Mouse (Mus musculus) neural tube, embryonic 15.5 days (tissue): ENCODE measurements around the gene Nfia. TPM values are rescaled to one million over a fixed set of nuclear protein-coding genes. Genes with fewer than 3 reads are reported as not detected.
A peak's percentile ranks its signal among the peaks of the same experiment; 100 is the strongest.

Experiments used
- ATAC-seq: fragments of 200-750 bp; cut with Nextera tagmentation; 2 replicates; pipeline ENCODE4 v1.8.0; 2017; ENCODE audit warnings: mild to moderate bottlenecking, moderate TSS enrichment, moderate library complexity; ENCODE audit not compliant: low FRiP score
- H3K27ac ChIP-seq: fragments of 300-500 bp; sonication (generic); replicated peaks from 2 replicates; pipeline ENCODE4 v1.5.1; 2015; ENCODE audit warnings: mild to moderate bottlenecking, inconsistent platforms
- H3K27me3 ChIP-seq: fragments of 300-500 bp; sonication (generic); replicated peaks from 2 replicates; pipeline ENCODE4 v1.6.1; 2015; ENCODE audit warnings: inconsistent platforms
- H3K36me3 ChIP-seq: fragments of 300-500 bp; sonication (generic); 2 replicates; pipeline ENCODE4 v1.6.1; 2015; ENCODE audit warnings: inconsistent platforms
- H3K4me1 ChIP-seq: fragments of 300-500 bp; sonication (generic); 2 replicates; pipeline ENCODE4 v1.6.1; 2015; ENCODE audit warnings: inconsistent platforms
- H3K4me2 ChIP-seq: fragments of 300-500 bp; sonication (generic); 2 replicates; pipeline ENCODE4 v1.6.1; 2015; ENCODE audit warnings: inconsistent platforms, mild to moderate bottlenecking, moderate library complexity
- H3K4me3 ChIP-seq: fragments of 300-500 bp; sonication (generic); replicated peaks from 2 replicates; pipeline ENCODE4 v1.5.1; 2015; ENCODE audit warnings: mild to moderate bottlenecking, inconsistent platforms
- H3K9ac ChIP-seq: fragments of 300-500 bp; sonication (generic); replicated peaks from 2 replicates; pipeline ENCODE4 v1.6.1; 2015; ENCODE audit warnings: mild to moderate bottlenecking, inconsistent platforms
- H3K9me3 ChIP-seq: fragments of 300-500 bp; sonication (generic); replicated peaks from 2 replicates; pipeline ENCODE4 v1.6.1; 2016; ENCODE audit warnings: inconsistent platforms
- WGBS: fragments of 180-500 bp; shearing (Covaris S2); methylation state at CpG from one replicate; pipeline ENCODE4 v1.1.7; 2015; ENCODE audit warnings: mixed read lengths; 5-methylcytosine and 5-hydroxymethylcytosine counted together
- polyA plus RNA-seq: library from polyadenylated mRNA; unstranded; fragments of >200 nt; fragmentation: Nextera tagmentation; extraction: Ambion mirVana; gene quantifications from 2 replicates; pipeline ENCODE4 v1.2.1, GENCODE M21; 2015

Gene Nfia
- polyA plus RNA-seq, 1 experiment from 2014 or later: 36.0 TPM

GRCm38 (mm10) chr4:97786571-97786970 lies 14.0 kb downstream of the Nfia start:
- Histone ChIP-seq H3K27ac (no peak overlapping the region), H3K4me1 (peaks cover 13% of the 10 kb centered on the region; the same call in 1 of the 2 replicates), H3K27me3 (no peaks in the 10 kb centered on the region), H3K4me2 (no peak overlapping the region), H3K36me3 (0 out of 2 replicates have a peak, but pooled peaks cover 8% of the 10 kb centered on the region), H3K9ac (no peak overlapping the region), H3K9me3 (no peaks in the 10 kb centered on the region), H3K4me3 (no peak overlapping the region)
- WGBS: 47% methylated on average over 8 of the region's 8 CpGs
- no peak for ATAC-seq

- WGBS: 71% methylated on average over 3 of the region's 3 CpGs
- no peak for ATAC-seq
- Histone ChIP-seq H3K27me3 (no peaks in the 10 kb centered on the region), H3K4me1 (peaks cover 13% of the 10 kb centered on the region; the same call in 1 of the 2 replicates), H3K9ac (no peak overlapping the region), H3K36me3 (0 out of 2 replicates have a peak, but pooled peaks cover 8% of the 10 kb centered on the region), H3K9me3 (no peaks in the 10 kb centered on the region), H3K27ac (no peak overlapping the region), H3K4me3 (no peak overlapping the region), H3K4me2 (no peak overlapping the region)
Measured at GRCm38 (mm10) chr4:97787515-97787914, 15.0 kb downstream of the Nfia start.

GRCm38 (mm10) chr4:97788537-97788936 lies 16.0 kb downstream of the Nfia start:
- H3K4me1 ChIP-seq: peaks cover 13% of the 10 kb centered on the region; the same call in 1 of the 2 replicates
- no peak overlapping the region for H3K27ac ChIP-seq
- WGBS: 57% methylated on average over 4 of the region's 4 CpGs
- ATAC-seq: no peak
- no peaks in the 10 kb centered on the region for H3K9me3 ChIP-seq
- no peaks in the 10 kb centered on the region for H3K27me3 ChIP-seq
- H3K4me3 ChIP-seq: no peak overlapping the region
- H3K4me2 ChIP-seq: no peak overlapping the region
- 0 out of 2 replicates have a peak, but pooled peaks cover 3% of the 10 kb centered on the region for H3K36me3 ChIP-seq
- no peak overlapping the region for H3K9ac ChIP-seq

- H3K4me3 ChIP-seq: no peak overlapping the region
- H3K9me3 ChIP-seq: no peaks in the 10 kb centered on the region
- 75% methylated on average over 10 of the region's 10 CpGs for WGBS
- H3K9ac ChIP-seq: no peak overlapping the region
- no peak overlapping the region for H3K4me2 ChIP-seq
- H3K36me3 ChIP-seq: no peaks in the 10 kb centered on the region
- H3K27ac ChIP-seq: no peak overlapping the region
- H3K27me3 ChIP-seq: no peaks in the 10 kb centered on the region
- ATAC-seq: no peak
- H3K4me1 ChIP-seq: peaks cover 18% of the 10 kb centered on the region; the same call in 1 of the 2 replicates
Measured at GRCm38 (mm10) chr4:97793931-97794330, 21.4 kb downstream of the Nfia start.

GRCm38 (mm10) chr4:97794865-97795264 lies 22.3 kb downstream of the Nfia start:
- no peak overlapping the region for H3K4me2 ChIP-seq
- H3K27me3 ChIP-seq: no peaks in the 10 kb centered on the region
- no peaks in the 10 kb centered on the region for H3K9me3 ChIP-seq
- 85% methylated on average over 4 of the region's 4 CpGs for WGBS
- no peak for ATAC-seq
- no peak overlapping the region for H3K4me3 ChIP-seq
- H3K36me3 ChIP-seq: no peaks in the 10 kb centered on the region
- peaks cover 14% of the 10 kb centered on the region; the same call in 1 of the 2 replicates for H3K4me1 ChIP-seq
- H3K9ac ChIP-seq: no peak overlapping the region
- no peak overlapping the region for H3K27ac ChIP-seq

- H3K9ac ChIP-seq: no peak overlapping the region
- 48% methylated on average over 5 of the region's 5 CpGs for WGBS
- H3K36me3 ChIP-seq: no peaks in the 10 kb centered on the region
- H3K4me1 ChIP-seq: peaks cover 11% of the 10 kb centered on the region; the same call in 1 of the 2 replicates
- H3K27ac ChIP-seq: no peak overlapping the region; the same call in 1 of the 2 replicates
- H3K9me3 ChIP-seq: no peaks in the 10 kb centered on the region
- H3K4me2 ChIP-seq: peak overlapping the region; percentile 25; the same call in 1 of the 2 replicates
- H3K4me3 ChIP-seq: no peak overlapping the region
- no peaks in the 10 kb centered on the region for H3K27me3 ChIP-seq
- no peak for ATAC-seq
Measured at GRCm38 (mm10) chr4:97795957-97796356, 23.4 kb downstream of the Nfia start.

- H3K4me2 ChIP-seq: no peak overlapping the region
Measured at GRCm38 (mm10) chr4:97796505-97796904, 24.0 kb downstream of the Nfia start.

GRCm38 (mm10) chr4:97803791-97804190 lies 31.3 kb downstream of the Nfia start:
- H3K9me3 ChIP-seq: no peaks in the 10 kb centered on the region
- 65% methylated on average over 3 of the region's 3 CpGs for WGBS
- no peak overlapping the region for H3K4me2 ChIP-seq
- H3K27ac ChIP-seq: no peak overlapping the region
- H3K4me3 ChIP-seq: no peak overlapping the region
- H3K9ac ChIP-seq: no peak overlapping the region
- ATAC-seq: no peak
- H3K4me1 ChIP-seq: peaks cover 16% of the 10 kb centered on the region
- H3K27me3 ChIP-seq: no peaks in the 10 kb centered on the region
- H3K36me3 ChIP-seq: 0 out of 2 replicates have a peak, but pooled peaks cover 3% of the 10 kb centered on the region

More at GRCm38 (mm10) chr4:97796505-97796904, 24.0 kb downstream of the Nfia start:
- no peaks in the 10 kb centered on the region for H3K36me3 ChIP-seq
- ATAC-seq: no peak
- 72% methylated on average over 10 of the region's 10 CpGs for WGBS
- H3K4me1 ChIP-seq: peaks cover 11% of the 10 kb centered on the region; the same call in 1 of the 2 replicates
- H3K9me3 ChIP-seq: no peaks in the 10 kb centered on the region
- no peak overlapping the region for H3K27ac ChIP-seq
- H3K27me3 ChIP-seq: no peaks in the 10 kb centered on the region
- H3K9ac ChIP-seq: no peak overlapping the region
- H3K4me3 ChIP-seq: no peak overlapping the region

GRCm38 (mm10) chr4:97804638-97805037 lies 32.1 kb downstream of the Nfia start:
- peaks cover 16% of the 10 kb centered on the region for H3K4me1 ChIP-seq
- H3K9me3 ChIP-seq: no peaks in the 10 kb centered on the region
- no peak overlapping the region for H3K9ac ChIP-seq
- H3K27ac ChIP-seq: no peak overlapping the region
- H3K27me3 ChIP-seq: no peaks in the 10 kb centered on the region
- ATAC-seq: no peak
- H3K4me3 ChIP-seq: no peak overlapping the region
- 46% methylated on average over 5 of the region's 5 CpGs for WGBS
- 0 out of 2 replicates have a peak, but pooled peaks cover 3% of the 10 kb centered on the region for H3K36me3 ChIP-seq
- no peak overlapping the region for H3K4me2 ChIP-seq

GRCm38 (mm10) chr4:97805255-97805654 lies 32.7 kb downstream of the Nfia start:
- Histone ChIP-seq H3K4me2 (no peak overlapping the region), H3K4me3 (no peak overlapping the region), H3K27ac (no peak overlapping the region), H3K4me1 (peaks cover 18% of the 10 kb centered on the region), H3K27me3 (no peaks in the 10 kb centered on the region), H3K9ac (no peak overlapping the region), H3K36me3 (0 out of 2 replicates have a peak, but pooled peaks cover 3% of the 10 kb centered on the region), H3K9me3 (no peaks in the 10 kb centered on the region)
- ATAC-seq: no peak
- WGBS: 34% methylated on average over 2 of the region's 2 CpGs

GRCm38 (mm10) chr4:97805896-97806808 lies 33.6 kb downstream of the Nfia start:
- H3K27ac ChIP-seq: no peak overlapping the region
- H3K9me3 ChIP-seq: no peaks in the 10 kb centered on the region
- H3K9ac ChIP-seq: no peak overlapping the region
- peaks cover 21% of the 10 kb centered on the region for H3K4me1 ChIP-seq
- ATAC-seq: no peak
- H3K36me3 ChIP-seq: 0 out of 2 replicates have a peak, but pooled peaks cover 3% of the 10 kb centered on the region
- H3K27me3 ChIP-seq: no peaks in the 10 kb centered on the region
- 14% methylated on average over 7 of the region's 7 CpGs for WGBS
- no peak overlapping the region for H3K4me2 ChIP-seq
- no peak overlapping the region for H3K4me3 ChIP-seq

- no peak for ATAC-seq
- WGBS: 68% methylated on average over 2 of the region's 2 CpGs
- H3K4me1 ChIP-seq: peaks cover 21% of the 10 kb centered on the region
Measured at GRCm38 (mm10) chr4:97806924-97807323, 34.4 kb downstream of the Nfia start.

More at GRCm38 (mm10) chr4:97806924-97807323, 34.4 kb downstream of the Nfia start:
- Histone ChIP-seq H3K9me3 (no peaks in the 10 kb centered on the region), H3K36me3 (0 out of 2 replicates have a peak, but pooled peaks cover 3% of the 10 kb centered on the region), H3K9ac (no peak overlapping the region), H3K27me3 (no peaks in the 10 kb centered on the region), H3K4me2 (no peak overlapping the region), H3K4me3 (no peak overlapping the region), H3K27ac (no peak overlapping the region)
